Mouse (Mus musculus): ENCODE measurements around the gene Cdkal1.
A peak's percentile ranks its signal among the peaks of the same experiment; 100 is the strongest.

GRCm38 (mm10) chr13:29835170-29835569 is 20.3 kb downstream of the Cdkal1 start:
- peak; percentile 87 for TF ChIP-seq CTCF (IDR thresholded peaks at IDR 0.05; ENCODE audit: low read depth)
- no peak for TF ChIP-seq EP300 (optimal IDR thresholded peaks at IDR 0.05)
